Mouse (Mus musculus): ENCODE measurements at regions not wholly inside any gene's neighbourhood (a gene's known extent, or its start where the extent isn't known, plus 50 kb on each side); places are given as distances from the start of the nearest gene placed in this dataset.
A peak's percentile ranks its signal among the peaks of the same experiment; 100 is the strongest.

- Histone ChIP-seq H3K27me3 (ENCODE audit: control insufficient read depth, insufficient read depth, low read length) (no peaks in the 10 kb centered on the region), H3K27ac (ENCODE audit: low read depth, low read length) (no peak overlapping the region), H3K4me2 (replicated peaks; ENCODE audit: low read depth, low read length) (no peak overlapping the region), H3K36me3 (ENCODE audit: control insufficient read depth, insufficient read depth, low read length) (no peaks in the 10 kb centered on the region), H3K4me1 (ENCODE audit: control insufficient read depth, insufficient read depth, low read length) (no peaks in the 10 kb centered on the region), H3K9me3 (ENCODE audit: control insufficient read depth, low read length) (no peaks in the 10 kb centered on the region), H3K4me3 (ENCODE audit: low read length) (no peak overlapping the region), H3K9ac (ENCODE audit: low read depth, low read length) (no peak overlapping the region)
- WGBS = 39% methylated on average over 2 of the region's 2 CpGs
- 0 out of 2 replicates have a peak, but pooled peaks have one; percentile 9 for ATAC-seq (ENCODE audit: low FRiP score, low TSS enrichment)
Observed at GRCm38 (mm10) chr4:32160815-32161214, 77.8 kb upstream of the Bach2 start.

GRCm38 (mm10) chr4:32161871-32162656 lies 76.5 kb upstream of the Bach2 start:
- Histone ChIP-seq H3K27ac (ENCODE audit: low read depth, low read length) (no peak overlapping the region), H3K4me2 (replicated peaks; ENCODE audit: low read depth, low read length) (no peak overlapping the region), H3K9ac (ENCODE audit: low read depth, low read length) (no peak overlapping the region), H3K36me3 (ENCODE audit: control insufficient read depth, insufficient read depth, low read length) (no peaks in the 10 kb centered on the region), H3K4me3 (ENCODE audit: low read length) (no peak overlapping the region), H3K4me1 (ENCODE audit: control insufficient read depth, insufficient read depth, low read length) (no peaks in the 10 kb centered on the region), H3K27me3 (ENCODE audit: control insufficient read depth, insufficient read depth, low read length) (no peaks in the 10 kb centered on the region), H3K9me3 (ENCODE audit: control insufficient read depth, low read length) (no peaks in the 10 kb centered on the region)
- 59% methylated on average over 10 of the region's 10 CpGs for WGBS
- ATAC-seq (ENCODE audit: low FRiP score, low TSS enrichment) = no peak

- no peaks in the 10 kb centered on the region for H3K27me3 ChIP-seq (ENCODE audit: control insufficient read depth, insufficient read depth, low read length)
- H3K9ac ChIP-seq (ENCODE audit: low read depth, low read length) = no peak overlapping the region
- H3K4me3 ChIP-seq (ENCODE audit: low read length) = no peak overlapping the region
- H3K36me3 ChIP-seq (ENCODE audit: control insufficient read depth, insufficient read depth, low read length) = no peaks in the 10 kb centered on the region
- no peaks in the 10 kb centered on the region for H3K4me1 ChIP-seq (ENCODE audit: control insufficient read depth, insufficient read depth, low read length)
- H3K27ac ChIP-seq (ENCODE audit: low read depth, low read length) = no peak overlapping the region
- no peak for ATAC-seq (ENCODE audit: low FRiP score, low TSS enrichment)
- H3K9me3 ChIP-seq (ENCODE audit: control insufficient read depth, low read length) = no peaks in the 10 kb centered on the region
- H3K4me2 ChIP-seq (replicated peaks; ENCODE audit: low read depth, low read length) = no peak overlapping the region
- WGBS = 94% methylated on average over 12 of the region's 12 CpGs
Observed at GRCm38 (mm10) chr4:32162694-32163240, 75.8 kb upstream of the Bach2 start.

- Histone ChIP-seq H3K27ac (ENCODE audit: low read depth, low read length) (no peak overlapping the region), H3K4me1 (ENCODE audit: control insufficient read depth, insufficient read depth, low read length) (no peaks in the 10 kb centered on the region), H3K9me3 (ENCODE audit: control insufficient read depth, low read length) (no peaks in the 10 kb centered on the region), H3K4me3 (ENCODE audit: low read length) (no peak overlapping the region), H3K4me2 (replicated peaks; ENCODE audit: low read depth, low read length) (no peak overlapping the region), H3K9ac (ENCODE audit: low read depth, low read length) (no peak overlapping the region), H3K27me3 (ENCODE audit: control insufficient read depth, insufficient read depth, low read length) (no peaks in the 10 kb centered on the region), H3K36me3 (ENCODE audit: control insufficient read depth, insufficient read depth, low read length) (no peaks in the 10 kb centered on the region)
- WGBS = 86% methylated on average over 11 of the region's 11 CpGs
- ATAC-seq (ENCODE audit: low FRiP score, low TSS enrichment) = no peak
Observed at GRCm38 (mm10) chr4:32164081-32164641, 74.4 kb upstream of the Bach2 start.

- H3K27me3 ChIP-seq (ENCODE audit: control insufficient read depth, insufficient read depth, low read length) = no peaks in the 10 kb centered on the region
- no peaks in the 10 kb centered on the region for H3K9me3 ChIP-seq (ENCODE audit: control insufficient read depth, low read length)
- no peaks in the 10 kb centered on the region for H3K36me3 ChIP-seq (ENCODE audit: control insufficient read depth, insufficient read depth, low read length)
- ATAC-seq (ENCODE audit: low FRiP score, low TSS enrichment) = no peak
- WGBS = 82% methylated on average over 11 of the region's 11 CpGs
- H3K4me2 ChIP-seq (replicated peaks; ENCODE audit: low read depth, low read length) = no peak overlapping the region
- H3K27ac ChIP-seq (ENCODE audit: low read depth, low read length) = no peak overlapping the region
- H3K9ac ChIP-seq (ENCODE audit: low read depth, low read length) = no peak overlapping the region
- H3K4me1 ChIP-seq (ENCODE audit: control insufficient read depth, insufficient read depth, low read length) = 0 out of 2 replicates have a peak, but pooled peaks cover under 1% of the 10 kb centered on the region
- H3K4me3 ChIP-seq (ENCODE audit: low read length) = no peak overlapping the region
Observed at GRCm38 (mm10) chr4:32164736-32165241, 73.8 kb upstream of the Bach2 start.

- 53% methylated on average over 12 of the region's 12 CpGs for WGBS
- H3K27me3 ChIP-seq (ENCODE audit: control insufficient read depth, insufficient read depth, low read length) = no peaks in the 10 kb centered on the region
- H3K4me1 ChIP-seq (ENCODE audit: control insufficient read depth, insufficient read depth, low read length) = peaks cover 11% of the 10 kb centered on the region
- H3K36me3 ChIP-seq (ENCODE audit: control insufficient read depth, insufficient read depth, low read length) = no peaks in the 10 kb centered on the region
- 0 out of 2 replicates have a peak overlapping the region, but pooled peaks have one; percentile 44 for H3K27ac ChIP-seq (ENCODE audit: low read depth, low read length)
- H3K4me3 ChIP-seq (ENCODE audit: low read length) = no peak overlapping the region
- ATAC-seq (ENCODE audit: low FRiP score, low TSS enrichment) = no peak
- H3K9ac ChIP-seq (ENCODE audit: low read depth, low read length) = no peak overlapping the region
- no peaks in the 10 kb centered on the region for H3K9me3 ChIP-seq (ENCODE audit: control insufficient read depth, low read length)
- no peak overlapping the region for H3K4me2 ChIP-seq (replicated peaks; ENCODE audit: low read depth, low read length)
Observed at GRCm38 (mm10) chr4:32165918-32166528, 72.6 kb upstream of the Bach2 start.

- no peak for ATAC-seq (ENCODE audit: low FRiP score, low TSS enrichment)
- no peak overlapping the region for H3K27ac ChIP-seq (ENCODE audit: low read depth, low read length)
- no peaks in the 10 kb centered on the region for H3K27me3 ChIP-seq (ENCODE audit: control insufficient read depth, insufficient read depth, low read length)
- no peak overlapping the region for H3K9ac ChIP-seq (ENCODE audit: low read depth, low read length)
- H3K36me3 ChIP-seq (ENCODE audit: control insufficient read depth, insufficient read depth, low read length) = no peaks in the 10 kb centered on the region
- H3K4me3 ChIP-seq (ENCODE audit: low read length) = no peak overlapping the region
- H3K4me2 ChIP-seq (replicated peaks; ENCODE audit: low read depth, low read length) = no peak overlapping the region
- H3K4me1 ChIP-seq (ENCODE audit: control insufficient read depth, insufficient read depth, low read length) = peaks cover 11% of the 10 kb centered on the region
- WGBS = 67% methylated on average over 11 of the region's 11 CpGs
- H3K9me3 ChIP-seq (ENCODE audit: control insufficient read depth, low read length) = peaks cover 3% of the 10 kb centered on the region; the same call in 1 of the 2 replicates
Observed at GRCm38 (mm10) chr4:32167151-32167550, 71.5 kb upstream of the Bach2 start.

- H3K27ac ChIP-seq (ENCODE audit: low read depth, low read length) = no peak overlapping the region; the same call in 1 of the 2 replicates
- H3K4me3 ChIP-seq (ENCODE audit: low read length) = no peak overlapping the region
- H3K36me3 ChIP-seq (ENCODE audit: control insufficient read depth, insufficient read depth, low read length) = no peaks in the 10 kb centered on the region
- no peaks in the 10 kb centered on the region for H3K27me3 ChIP-seq (ENCODE audit: control insufficient read depth, insufficient read depth, low read length)
- no peak for ATAC-seq (ENCODE audit: low FRiP score, low TSS enrichment)
- H3K4me1 ChIP-seq (ENCODE audit: control insufficient read depth, insufficient read depth, low read length) = peaks cover 12% of the 10 kb centered on the region
- peaks cover 3% of the 10 kb centered on the region; the same call in 1 of the 2 replicates for H3K9me3 ChIP-seq (ENCODE audit: control insufficient read depth, low read length)
- H3K9ac ChIP-seq (ENCODE audit: low read depth, low read length) = no peak overlapping the region
- no peak overlapping the region for H3K4me2 ChIP-seq (replicated peaks; ENCODE audit: low read depth, low read length)
- 40% methylated on average over 4 of the region's 4 CpGs for WGBS
Observed at GRCm38 (mm10) chr4:32170106-32170459, 68.5 kb upstream of the Bach2 start.

Data from kidney, embryonic 14.5 days (tissue).